Mouse (Mus musculus) C2C12 (cell line): ENCODE results near the gene Dck.

Experiments used
- CEBPB ChIP-seq: IDR thresholded peaks from one replicate; pipeline ENCODE4 v1.6.1; 2011; ENCODE audit warnings: low read depth, mild to moderate bottlenecking, control low read depth, moderate library complexity
- CTCF ChIP-seq: IDR thresholded peaks from one replicate; pipeline ENCODE4 v1.5.1; 2011; ENCODE audit not compliant: control insufficient read depth, insufficient read depth, insufficient read length
- FOSL1 ChIP-seq: IDR thresholded peaks from one replicate; pipeline ENCODE4 v1.8.0; 2011; ENCODE audit warnings: mild to moderate bottlenecking, low read length; ENCODE audit not compliant: poor library complexity, insufficient read depth, severe bottlenecking
- MAX ChIP-seq: IDR thresholded peaks from one replicate; pipeline ENCODE4 v1.6.1; 2011; ENCODE audit warnings: mild to moderate bottlenecking, control low read depth
- MYOD1 ChIP-seq: IDR thresholded peaks from one replicate; pipeline ENCODE4 v1.6.1; 2011; ENCODE audit warnings: low read depth; ENCODE audit not compliant: control insufficient read depth, insufficient read length
- USF1 ChIP-seq: IDR thresholded peaks from one replicate; pipeline ENCODE4 v1.6.1; 2011; ENCODE audit warnings: low read depth, mild to moderate bottlenecking, control low read depth, moderate library complexity

DNA sequence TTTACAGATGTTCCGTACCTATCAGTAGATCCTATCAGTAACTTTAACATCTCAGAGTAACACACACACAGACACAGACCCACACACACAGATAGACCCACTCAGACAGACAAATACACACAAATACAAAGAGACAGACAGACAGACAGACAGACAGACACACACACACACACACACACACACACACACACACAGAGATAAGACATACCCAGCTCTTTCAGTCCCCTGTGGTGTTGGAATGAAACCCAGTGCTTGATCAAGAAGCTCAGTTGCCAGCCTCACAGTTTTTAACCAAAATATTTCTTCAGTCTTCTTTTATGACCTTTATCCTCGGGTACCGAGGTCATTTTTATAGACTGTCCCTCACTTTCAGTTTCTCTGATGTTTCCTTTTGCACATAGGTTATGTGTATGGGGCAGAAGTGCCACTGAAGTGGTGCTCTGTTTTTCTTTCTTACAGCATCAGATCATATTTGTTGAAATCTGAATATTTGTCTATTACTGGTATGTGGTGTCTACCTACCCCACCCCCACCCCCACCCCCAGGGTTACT lies 37.1 kb upstream of the Dck start:
- no peak for TF ChIP-seq CTCF
- no peak for TF ChIP-seq USF1
- no peak for TF ChIP-seq MAX
- TF ChIP-seq CEBPB = no peak
- no peak for TF ChIP-seq FOSL1
- TF ChIP-seq MYOD1 = no peak
